Mouse (Mus musculus): ENCODE measurements around the gene Krtap5-4. TPM values are rescaled to one million over a fixed set of nuclear protein-coding genes. Genes with fewer than 3 reads are reported as not detected.
A peak's percentile ranks its signal among the peaks of the same experiment; 100 is the strongest.
"Not testable (repeated sequence)": the region's sequence is repeated elsewhere in the genome, so short reads cannot be mapped to it uniquely, and the experiment has no call there.

The Krtap5-4 gene
- polyA plus RNA-seq, 1 experiment from 2014 or later, result not detected

- no peaks in the 10 kb centered on the region for H3K4me1 ChIP-seq (replicated peaks)
- no peak overlapping the region for H3K4me3 ChIP-seq
- H3K9me3 ChIP-seq, result no peaks in the 10 kb centered on the region
- H3K9ac ChIP-seq, result no peak overlapping the region
- H3K27ac ChIP-seq (replicated peaks), result no peak overlapping the region
- no peak overlapping the region for H3K4me2 ChIP-seq
- no peaks in the 10 kb centered on the region for H3K36me3 ChIP-seq
- no peaks in the 10 kb centered on the region for H3K27me3 ChIP-seq
- no peak for ATAC-seq (ENCODE audit: low read depth)
Measured at GRCm38 (mm10) chr7:142295418-142295817, 7.9 kb upstream of the Krtap5-4 start.

- not testable (repeated sequence) for H3K9me3 ChIP-seq; H3K9ac ChIP-seq; H3K27ac ChIP-seq (replicated peaks); ATAC-seq (ENCODE audit: low read depth); H3K4me2 ChIP-seq; H3K4me3 ChIP-seq; H3K27me3 ChIP-seq; H3K36me3 ChIP-seq; H3K4me1 ChIP-seq (replicated peaks)
- WGBS, result 26% methylated on average over 4 of the region's 4 CpGs
Measured at GRCm38 (mm10) chr7:142296108-142296507, 7.2 kb upstream of the Krtap5-4 start.

- not testable (repeated sequence) for H3K36me3 ChIP-seq; H3K27me3 ChIP-seq; H3K9ac ChIP-seq; H3K27ac ChIP-seq (replicated peaks); H3K4me1 ChIP-seq (replicated peaks); H3K4me2 ChIP-seq; H3K9me3 ChIP-seq; ATAC-seq (ENCODE audit: low read depth); H3K4me3 ChIP-seq
Measured at GRCm38 (mm10) chr7:142297018-142297417, 6.3 kb upstream of the Krtap5-4 start, which contains the start of gene Krtap5-1. Gene Krtap5-1, minus strand, starts transcription at chr7:142297118.

- not testable (repeated sequence) for H3K9me3 ChIP-seq; ATAC-seq (ENCODE audit: low read depth)
- 81% methylated on average over 1 of the region's 1 CpGs for WGBS
Measured at GRCm38 (mm10) chr7:142303929-142304328, 580 bp downstream of the Krtap5-4 start.

GRCm38 (mm10) chr7:142314600-142315285 is 11.4 kb downstream of the Krtap5-4 start:
- H3K9ac ChIP-seq, result no peak overlapping the region
- 28% methylated on average over 5 of the region's 5 CpGs for WGBS
- H3K27ac ChIP-seq (replicated peaks), result 0 out of 2 replicates have a peak overlapping the region, but pooled peaks have one; percentile 4
- no peak overlapping the region for H3K4me3 ChIP-seq
- no peak overlapping the region for H3K4me2 ChIP-seq
- no peaks in the 10 kb centered on the region for H3K36me3 ChIP-seq
- no peaks in the 10 kb centered on the region for H3K9me3 ChIP-seq
- peaks cover 31% of the 10 kb centered on the region for H3K4me1 ChIP-seq (replicated peaks)
- H3K27me3 ChIP-seq, result no peaks in the 10 kb centered on the region
- ATAC-seq (ENCODE audit: low read depth), result peak; percentile 72

More at GRCm38 (mm10) chr7:142303929-142304328, 580 bp downstream of the Krtap5-4 start:
- H3K4me1 ChIP-seq (replicated peaks); H3K36me3 ChIP-seq; H3K4me2 ChIP-seq; H3K9ac ChIP-seq; H3K27me3 ChIP-seq; H3K4me3 ChIP-seq; H3K27ac ChIP-seq (replicated peaks): not testable (repeated sequence)

- H3K27me3 ChIP-seq, result no peaks in the 10 kb centered on the region
- WGBS, result 52% methylated on average over 6 of the region's 6 CpGs
Measured at GRCm38 (mm10) chr7:142316558-142316957, 13.2 kb downstream of the Krtap5-4 start.

GRCm38 (mm10) chr7:142317216-142317615 is 13.9 kb downstream of the Krtap5-4 start:
- no peaks in the 10 kb centered on the region for H3K36me3 ChIP-seq
- H3K4me1 ChIP-seq (replicated peaks), result peaks cover 52% of the 10 kb centered on the region
- H3K27ac ChIP-seq (replicated peaks), result no peak overlapping the region
- no peak overlapping the region for H3K9ac ChIP-seq
- no peaks in the 10 kb centered on the region for H3K9me3 ChIP-seq
- H3K4me3 ChIP-seq, result no peak overlapping the region
- WGBS, result 72% methylated on average over 5 of the region's 5 CpGs
- ATAC-seq (ENCODE audit: low read depth), result no peak
- no peak overlapping the region for H3K4me2 ChIP-seq
- no peaks in the 10 kb centered on the region for H3K27me3 ChIP-seq

More at GRCm38 (mm10) chr7:142316558-142316957, 13.2 kb downstream of the Krtap5-4 start:
- Histone ChIP-seq H3K27ac (replicated peaks) (no peak overlapping the region), H3K9ac (no peak overlapping the region), H3K36me3 (no peaks in the 10 kb centered on the region), H3K4me2 (no peak overlapping the region), H3K4me1 (replicated peaks) (peaks cover 48% of the 10 kb centered on the region), H3K9me3 (no peaks in the 10 kb centered on the region), H3K4me3 (no peak overlapping the region)
- 0 out of 2 replicates have a peak, but pooled peaks have one; percentile 29 for ATAC-seq (ENCODE audit: low read depth)

- Histone ChIP-seq H3K4me1 (replicated peaks) (peaks cover 47% of the 10 kb centered on the region), H3K4me3 (no peak overlapping the region), H3K9ac (no peak overlapping the region), H3K36me3 (no peaks in the 10 kb centered on the region), H3K9me3 (no peaks in the 10 kb centered on the region), H3K27ac (replicated peaks) (peak overlapping the region; percentile 82), H3K4me2 (no peak overlapping the region), H3K27me3 (no peaks in the 10 kb centered on the region)
- no peak for ATAC-seq (ENCODE audit: low read depth)
- 60% methylated on average over 11 of the region's 11 CpGs for WGBS
Measured at GRCm38 (mm10) chr7:142319124-142319523, 15.8 kb downstream of the Krtap5-4 start.

GRCm38 (mm10) chr7:142320906-142321305 is 17.6 kb downstream of the Krtap5-4 start:
- Histone ChIP-seq H3K9me3 (no peaks in the 10 kb centered on the region), H3K4me1 (replicated peaks) (peaks cover 34% of the 10 kb centered on the region), H3K27ac (replicated peaks) (peak overlapping the region; percentile 33), H3K36me3 (no peaks in the 10 kb centered on the region), H3K9ac (no peak overlapping the region), H3K4me3 (no peak overlapping the region), H3K4me2 (no peak overlapping the region), H3K27me3 (no peaks in the 10 kb centered on the region)
- no peak for ATAC-seq (ENCODE audit: low read depth)
- 30% methylated on average over 2 of the region's 2 CpGs for WGBS

- peak overlapping the region; percentile 33; the same call in 1 of the 2 replicates for H3K27ac ChIP-seq (replicated peaks)
- ATAC-seq (ENCODE audit: low read depth); H3K36me3 ChIP-seq: not testable (repeated sequence)
Measured at GRCm38 (mm10) chr7:142321637-142322306, 18.4 kb downstream of the Krtap5-4 start.

GRCm38 (mm10) chr7:142322641-142323040 is 19.3 kb downstream of the Krtap5-4 start:
- Histone ChIP-seq H3K9me3 (no peaks in the 10 kb centered on the region), H3K4me1 (replicated peaks) (peaks cover 34% of the 10 kb centered on the region), H3K4me2 (no peak overlapping the region), H3K27ac (replicated peaks) (0 out of 2 replicates have a peak overlapping the region, but pooled peaks have one; percentile 6), H3K36me3 (no peaks in the 10 kb centered on the region), H3K4me3 (no peak overlapping the region), H3K9ac (no peak overlapping the region), H3K27me3 (no peaks in the 10 kb centered on the region)
- ATAC-seq (ENCODE audit: low read depth), result no peak
- WGBS, result 93% methylated on average over 6 of the region's 6 CpGs

More at GRCm38 (mm10) chr7:142321637-142322306, 18.4 kb downstream of the Krtap5-4 start:
- not testable (repeated sequence) for H3K4me2 ChIP-seq, H3K4me3 ChIP-seq, H3K9ac ChIP-seq, H3K27me3 ChIP-seq, H3K9me3 ChIP-seq
- 55% methylated on average over 4 of the region's 10 CpGs for WGBS
- peaks cover 34% of the 10 kb centered on the region for H3K4me1 ChIP-seq (replicated peaks)

- WGBS, result 87% methylated on average over 12 of the region's 12 CpGs
- Histone ChIP-seq H3K36me3 (no peaks in the 10 kb centered on the region), H3K4me1 (replicated peaks) (peaks cover 33% of the 10 kb centered on the region), H3K9me3 (no peaks in the 10 kb centered on the region), H3K9ac (no peak overlapping the region), H3K4me3 (no peak overlapping the region), H3K27me3 (no peaks in the 10 kb centered on the region), H3K4me2 (no peak overlapping the region), H3K27ac (replicated peaks) (no peak overlapping the region)
- no peak for ATAC-seq (ENCODE audit: low read depth)
Measured at GRCm38 (mm10) chr7:142323396-142324117, 20.2 kb downstream of the Krtap5-4 start.

Measured in neural tube, embryonic 13.5 days (tissue).